Comparison of ENCODE assay signal across 16 mouse cellular contexts in the genomic region with DNA sequence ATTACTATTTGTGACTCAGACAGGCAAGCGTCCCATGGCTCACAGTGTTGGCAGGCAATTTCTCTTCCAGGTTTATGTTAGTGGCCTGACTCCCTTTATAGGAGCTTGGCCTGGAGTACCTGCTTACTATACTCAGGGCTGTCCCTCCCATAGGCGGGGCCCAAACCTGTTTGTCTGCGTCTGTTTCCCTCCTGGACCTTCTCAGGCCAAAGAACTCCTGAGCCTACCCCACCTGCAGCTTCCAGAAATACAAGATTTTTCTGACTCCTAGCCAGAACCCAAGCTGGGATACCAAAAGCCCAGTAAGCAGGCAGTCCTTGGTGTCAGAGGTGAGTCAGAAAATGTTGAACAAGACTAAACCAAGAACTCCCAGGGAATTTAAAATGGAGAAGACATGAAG. TPM values are rescaled to one million over a fixed set of nuclear protein-coding genes. Genes with fewer than 3 reads are reported as not detected.
DNase-seq lines count a peak whose midpoint lies in the region; ATAC-seq and TF ChIP-seq lines count a peak whose summit lies in the region.
"Had no signal": no experiment of that assay in that cellular context is flagged by ENCODE, and none has a peak within 500 bp of the region (broad histone marks: within the 10 kb centered on the region; RNA-seq: fewer than 3 reads in every experiment).

No protein-coding gene starts in this region.

- DNase-seq in cerebellum, adult 9-11 months, result peak; percentile 17
- no peak for DNase-seq in cerebellum, adult 11 months
- no peak for DNase-seq in lung, postnatal 0 days (ENCODE audit: low spot score)
- no peak for DNase-seq in lung, postnatal 36 days
- peak; percentile 43 for DNase-seq in fat pad, adult 2 months (ENCODE audit: extremely low read depth, low read depth, low spot score)
- DNase-seq in stomach, postnatal 0 days (ENCODE audit: low spot score), result peak; percentile 23
- no peak for DNase-seq in neural tube, embryonic 10.5 days (ENCODE audit: extremely low spot score, low spot score)
- DNase-seq: adrenal gland, postnatal 14 days; cerebellum, postnatal 14 days; gastrocnemius, postnatal 14 days; heart, postnatal 36 days had no signal

- no peak overlapping the region for H3K4me2 ChIP-seq in lung, postnatal 0 days (replicated peaks; ENCODE audit: low read depth, low read length)
- H3K4me2 ChIP-seq in stomach, postnatal 0 days (replicated peaks; ENCODE audit: low read depth), result no peak overlapping the region
- H3K4me2 ChIP-seq: embryonic facial prominence, embryonic 12.5 days; forebrain, embryonic 12.5 days; heart, embryonic 13.5 days; hindbrain, embryonic 15.5 days had no signal

- no peaks in the 10 kb centered on the region for H3K27me3 ChIP-seq in lung, postnatal 0 days (replicated peaks; ENCODE audit: insufficient read depth, low read length)
- no peaks in the 10 kb centered on the region for H3K27me3 ChIP-seq in stomach, postnatal 0 days (ENCODE audit: control insufficient read depth, insufficient read depth, low read length)
- H3K27me3 ChIP-seq: embryonic facial prominence, embryonic 12.5 days; forebrain, embryonic 12.5 days; heart, embryonic 13.5 days; hindbrain, embryonic 15.5 days had no signal

- H3K27ac ChIP-seq in lung, postnatal 0 days (ENCODE audit: low read length), result no peak overlapping the region
- no peak overlapping the region for H3K27ac ChIP-seq in stomach, postnatal 0 days (replicated peaks)
- H3K27ac ChIP-seq: embryonic facial prominence, embryonic 12.5 days; forebrain, embryonic 12.5 days; heart, embryonic 13.5 days; hindbrain, embryonic 15.5 days had no signal

- TF ChIP-seq EP300 in lung, postnatal 0 days (IDR thresholded peaks at IDR 0.05), result no peak
- TF ChIP-seq EP300 in stomach, postnatal 0 days (optimal IDR thresholded peaks at IDR 0.05), result peak; percentile 69

- H3K4me1 ChIP-seq in lung, postnatal 0 days (ENCODE audit: insufficient read depth, low read depth, low read length), result no peaks in the 10 kb centered on the region
- no peaks in the 10 kb centered on the region for H3K4me1 ChIP-seq in stomach, postnatal 0 days (replicated peaks; ENCODE audit: control insufficient read depth, insufficient read depth)
- H3K4me1 ChIP-seq: embryonic facial prominence, embryonic 12.5 days; forebrain, embryonic 12.5 days; hindbrain, embryonic 15.5 days had no signal

- no peak for TF ChIP-seq CTCF in lung, postnatal 0 days (IDR thresholded peaks at IDR 0.05)
- TF ChIP-seq CTCF in stomach, postnatal 0 days (IDR thresholded peaks at IDR 0.05; ENCODE audit: low read depth), result no peak

- H3K4me3 ChIP-seq in lung, postnatal 0 days (ENCODE audit: low read depth, low read length), result no peak overlapping the region
- no peak overlapping the region for H3K4me3 ChIP-seq in stomach, postnatal 0 days (ENCODE audit: low read depth, low read length)
- H3K4me3 ChIP-seq: embryonic facial prominence, embryonic 12.5 days; forebrain, embryonic 12.5 days; heart, embryonic 13.5 days; hindbrain, embryonic 15.5 days had no signal

- 0 out of 2 replicates have a peak, but pooled peaks have one; percentile 28 for ATAC-seq in lung, postnatal 0 days
- ATAC-seq in stomach, postnatal 0 days (ENCODE audit: low FRiP score, low TSS enrichment), result peak; percentile 76
- ATAC-seq: forebrain, embryonic 16.5 days had no signal

- no peak overlapping the region for H3K9ac ChIP-seq in lung, postnatal 0 days (replicated peaks; ENCODE audit: low read depth)
- H3K9ac ChIP-seq in stomach, postnatal 0 days (ENCODE audit: low read length), result no peak overlapping the region
- H3K9ac ChIP-seq: embryonic facial prominence, embryonic 12.5 days; forebrain, embryonic 12.5 days; heart, embryonic 13.5 days; hindbrain, embryonic 15.5 days had no signal

- H3K36me3 ChIP-seq in lung, postnatal 0 days (ENCODE audit: insufficient read depth, low read length), result no peaks in the 10 kb centered on the region
- no peaks in the 10 kb centered on the region for H3K36me3 ChIP-seq in stomach, postnatal 0 days (ENCODE audit: control insufficient read depth, insufficient read depth, low read length)
- H3K36me3 ChIP-seq: embryonic facial prominence, embryonic 12.5 days; forebrain, embryonic 12.5 days; heart, embryonic 13.5 days; hindbrain, embryonic 15.5 days had no signal

- no peaks in the 10 kb centered on the region for H3K9me3 ChIP-seq in lung, postnatal 0 days (ENCODE audit: low read length)
- no peaks in the 10 kb centered on the region for H3K9me3 ChIP-seq in stomach, postnatal 0 days (ENCODE audit: control insufficient read depth, low read length)
- H3K9me3 ChIP-seq: embryonic facial prominence, embryonic 12.5 days; forebrain, embryonic 12.5 days; heart, embryonic 13.5 days; hindbrain, embryonic 15.5 days had no signal

- 81% methylated on average over 3 of the region's 3 CpGs for WGBS in lung, postnatal 0 days
- WGBS in stomach, postnatal 0 days, result 60% methylated on average over 3 of the region's 3 CpGs

RNA-seq across cellular contexts. Expression of a gene that starts 43.0 kb away (rescaled TPM):
- 3.4 and 3.7 TPM in 2 replicates for polyA plus RNA-seq in lung, postnatal 0 days (2015; fragmentation: Nextera tagmentation; extraction: Ambion mirVana)
- polyA plus RNA-seq in stomach, postnatal 0 days (2015; fragmentation: Nextera tagmentation; extraction: Ambion mirVana), result 3.4 and 3.8 TPM in 2 replicates

Comparison
In these comparisons a context has a peak if more than half of its experiments do, and no peak if none do; other contexts are left out.
1. DNase-seq: peak in cerebellum, adult 9-11 months (single experiment), fat pad, adult 2 months (single experiment) and stomach, postnatal 0 days (single experiment); none in cerebellum, adult 11 months (single experiment), lung, postnatal 0 days (single experiment), lung, postnatal 36 days (single experiment) and neural tube, embryonic 10.5 days (single experiment).